Mouse (Mus musculus): Measurements from ENCODE around the gene Dicer1. TPM values are rescaled to one million over a fixed set of nuclear protein-coding genes. Genes with fewer than 3 reads are reported as not detected.

Gene Dicer1
- polyA plus RNA-seq, 1 experiment from 2014 or later = 26.0 TPM

GRCm38 (mm10) chr12:104765116-104765515 is 13.4 kb upstream of the Dicer1 start:
- WGBS = 67% methylated on average over 5 of the region's 5 CpGs
- ATAC-seq (ENCODE audit: extremely low read depth, insufficient number of reproducible peaks, low FRiP score, low TSS enrichment) = no peak
- 0 out of 2 replicates have a peak, but pooled peaks cover 7% of the 10 kb centered on the region for H3K4me1 ChIP-seq

GRCm38 (mm10) chr12:104763918-104764317 is 12.2 kb upstream of the Dicer1 start:
- no peak overlapping the region for H3K9ac ChIP-seq
- ATAC-seq (ENCODE audit: extremely low read depth, insufficient number of reproducible peaks, low FRiP score, low TSS enrichment) = no peak
- no peak overlapping the region for H3K4me3 ChIP-seq
- H3K4me1 ChIP-seq = 0 out of 2 replicates have a peak, but pooled peaks cover 7% of the 10 kb centered on the region
- no peaks in the 10 kb centered on the region for H3K27me3 ChIP-seq (replicated peaks)
- no peaks in the 10 kb centered on the region for H3K9me3 ChIP-seq
- H3K4me2 ChIP-seq = no peak overlapping the region
- no peak overlapping the region for H3K27ac ChIP-seq (replicated peaks)
- 75% methylated on average over 6 of the region's 6 CpGs for WGBS
- H3K36me3 ChIP-seq = no peaks in the 10 kb centered on the region

More at GRCm38 (mm10) chr12:104765116-104765515, 13.4 kb upstream of the Dicer1 start:
- no peaks in the 10 kb centered on the region for H3K36me3 ChIP-seq
- no peak overlapping the region; the same call in 1 of the 2 replicates for H3K27ac ChIP-seq (replicated peaks)
- no peak overlapping the region for H3K4me2 ChIP-seq
- no peak overlapping the region for H3K9ac ChIP-seq
- no peak overlapping the region for H3K4me3 ChIP-seq
- no peaks in the 10 kb centered on the region for H3K9me3 ChIP-seq
- no peaks in the 10 kb centered on the region for H3K27me3 ChIP-seq (replicated peaks)

- ATAC-seq (ENCODE audit: extremely low read depth, insufficient number of reproducible peaks, low FRiP score, low TSS enrichment) = no peak
- 0 out of 2 replicates have a peak, but pooled peaks cover 7% of the 10 kb centered on the region for H3K4me1 ChIP-seq
- H3K27me3 ChIP-seq (replicated peaks) = no peaks in the 10 kb centered on the region
- WGBS = 73% methylated on average over 8 of the region's 8 CpGs
- no peak overlapping the region for H3K27ac ChIP-seq (replicated peaks)
- H3K4me3 ChIP-seq = no peak overlapping the region
- no peaks in the 10 kb centered on the region for H3K36me3 ChIP-seq
- no peak overlapping the region for H3K9ac ChIP-seq
- H3K4me2 ChIP-seq = no peak overlapping the region
- H3K9me3 ChIP-seq = no peaks in the 10 kb centered on the region
Observed at GRCm38 (mm10) chr12:104761411-104761810, 9.7 kb upstream of the Dicer1 start.

GRCm38 (mm10) chr12:104758066-104758465 is 6.3 kb upstream of the Dicer1 start:
- Histone ChIP-seq H3K4me2 (no peak overlapping the region), H3K27ac (replicated peaks) (no peak overlapping the region), H3K36me3 (no peaks in the 10 kb centered on the region), H3K27me3 (replicated peaks) (no peaks in the 10 kb centered on the region), H3K4me1 (peaks cover under 1% of the 10 kb centered on the region; the same call in 1 of the 2 replicates), H3K4me3 (no peak overlapping the region), H3K9me3 (no peaks in the 10 kb centered on the region), H3K9ac (no peak overlapping the region)
- no peak for ATAC-seq (ENCODE audit: extremely low read depth, insufficient number of reproducible peaks, low FRiP score, low TSS enrichment)
- WGBS = 81% methylated on average over 7 of the region's 7 CpGs

- Histone ChIP-seq H3K4me2 (no peak overlapping the region), H3K27ac (replicated peaks) (no peak overlapping the region), H3K9ac (no peak overlapping the region), H3K4me3 (no peak overlapping the region), H3K27me3 (replicated peaks) (no peaks in the 10 kb centered on the region), H3K4me1 (peaks cover 31% of the 10 kb centered on the region), H3K36me3 (peaks cover 8% of the 10 kb centered on the region; the same call in 1 of the 2 replicates), H3K9me3 (no peaks in the 10 kb centered on the region)
- 67% methylated on average over 4 of the region's 4 CpGs for WGBS
- ATAC-seq (ENCODE audit: extremely low read depth, insufficient number of reproducible peaks, low FRiP score, low TSS enrichment) = no peak
Observed at GRCm38 (mm10) chr12:104753686-104754085, 1.9 kb upstream of the Dicer1 start.

GRCm38 (mm10) chr12:104751331-104751813 is 380 bp downstream of the Dicer1 start:
- Histone ChIP-seq H3K36me3 (peaks cover 8% of the 10 kb centered on the region; the same call in 1 of the 2 replicates), H3K27ac (replicated peaks) (peak overlapping the region; percentile 87), H3K27me3 (replicated peaks) (no peaks in the 10 kb centered on the region), H3K4me2 (peak overlapping the region; percentile 92), H3K4me3 (peak overlapping the region; percentile 71), H3K9ac (peak overlapping the region; percentile 90), H3K9me3 (no peaks in the 10 kb centered on the region), H3K4me1 (peaks cover 53% of the 10 kb centered on the region)
- 0% methylated on average over 35 of the region's 52 CpGs for WGBS
- no peak for ATAC-seq (ENCODE audit: extremely low read depth, insufficient number of reproducible peaks, low FRiP score, low TSS enrichment)

GRCm38 (mm10) chr12:104748946-104749345 is 2.8 kb downstream of the Dicer1 start:
- Histone ChIP-seq H3K27me3 (replicated peaks) (no peaks in the 10 kb centered on the region), H3K4me3 (no peak overlapping the region), H3K36me3 (peaks cover 12% of the 10 kb centered on the region; the same call in 1 of the 2 replicates), H3K27ac (replicated peaks) (no peak overlapping the region), H3K4me2 (no peak overlapping the region), H3K4me1 (peaks cover 66% of the 10 kb centered on the region), H3K9ac (0 out of 2 replicates have a peak overlapping the region, but pooled peaks have one; percentile 90), H3K9me3 (no peaks in the 10 kb centered on the region)
- 72% methylated on average over 2 of the region's 2 CpGs for WGBS
- no peak for ATAC-seq (ENCODE audit: extremely low read depth, insufficient number of reproducible peaks, low FRiP score, low TSS enrichment)

- 0 out of 2 replicates have a peak overlapping the region, but pooled peaks have one; percentile 6 for H3K27ac ChIP-seq (replicated peaks)
- H3K4me2 ChIP-seq = no peak overlapping the region
- no peak overlapping the region for H3K9ac ChIP-seq
- no peak for ATAC-seq (ENCODE audit: extremely low read depth, insufficient number of reproducible peaks, low FRiP score, low TSS enrichment)
- peaks cover 12% of the 10 kb centered on the region; the same call in 1 of the 2 replicates for H3K36me3 ChIP-seq
- H3K9me3 ChIP-seq = no peaks in the 10 kb centered on the region
- no peak overlapping the region for H3K4me3 ChIP-seq
- WGBS = 83% methylated on average over 5 of the region's 5 CpGs
- peaks cover 72% of the 10 kb centered on the region for H3K4me1 ChIP-seq
- no peaks in the 10 kb centered on the region for H3K27me3 ChIP-seq (replicated peaks)
Observed at GRCm38 (mm10) chr12:104747252-104747651, 4.5 kb downstream of the Dicer1 start.

- H3K4me2 ChIP-seq = no peak overlapping the region
- H3K4me3 ChIP-seq = no peak overlapping the region
- H3K4me1 ChIP-seq = peaks cover 79% of the 10 kb centered on the region
- no peak overlapping the region for H3K9ac ChIP-seq
- H3K27me3 ChIP-seq (replicated peaks) = no peaks in the 10 kb centered on the region
- H3K9me3 ChIP-seq = no peaks in the 10 kb centered on the region
- ATAC-seq (ENCODE audit: extremely low read depth, insufficient number of reproducible peaks, low FRiP score, low TSS enrichment) = no peak
- no peak overlapping the region for H3K27ac ChIP-seq (replicated peaks)
- 86% methylated on average over 2 of the region's 2 CpGs for WGBS
- peaks cover 12% of the 10 kb centered on the region; the same call in 1 of the 2 replicates for H3K36me3 ChIP-seq
Observed at GRCm38 (mm10) chr12:104746601-104747000, 5.2 kb downstream of the Dicer1 start.

- no peak for ATAC-seq (ENCODE audit: extremely low read depth, insufficient number of reproducible peaks, low FRiP score, low TSS enrichment)
- WGBS = 70% methylated on average over 4 of the region's 4 CpGs
- Histone ChIP-seq H3K27ac (replicated peaks) (no peak overlapping the region), H3K27me3 (replicated peaks) (no peaks in the 10 kb centered on the region), H3K4me2 (no peak overlapping the region), H3K4me3 (no peak overlapping the region), H3K9me3 (no peaks in the 10 kb centered on the region), H3K4me1 (peaks cover 80% of the 10 kb centered on the region), H3K9ac (no peak overlapping the region), H3K36me3 (0 out of 2 replicates have a peak, but pooled peaks cover 4% of the 10 kb centered on the region)
Observed at GRCm38 (mm10) chr12:104743687-104744086, 8.1 kb downstream of the Dicer1 start.

GRCm38 (mm10) chr12:104742247-104742646 is 9.5 kb downstream of the Dicer1 start:
- Histone ChIP-seq H3K27ac (replicated peaks) (no peak overlapping the region), H3K36me3 (peaks cover 16% of the 10 kb centered on the region), H3K4me2 (no peak overlapping the region), H3K9me3 (no peaks in the 10 kb centered on the region), H3K27me3 (replicated peaks) (no peaks in the 10 kb centered on the region), H3K4me1 (peaks cover 77% of the 10 kb centered on the region), H3K9ac (no peak overlapping the region), H3K4me3 (no peak overlapping the region)
- WGBS = 77% methylated on average over 6 of the region's 6 CpGs
- no peak for ATAC-seq (ENCODE audit: extremely low read depth, insufficient number of reproducible peaks, low FRiP score, low TSS enrichment)
